Mouse (Mus musculus) adrenal gland, postnatal 14 days (tissue): ENCODE results near the gene Olfr688. TPM values are rescaled to one million over a fixed set of nuclear protein-coding genes. Genes with fewer than 3 reads are reported as not detected.

Experiments used
- DNase-seq: peaks from one replicate; pipeline ENCODE4 v3.0.0; 2021; ENCODE audit warnings: mixed read lengths
- long read RNA-seq, 2 experiments: library from polyadenylated mRNA; stranded (forward); transcript quantifications; one replicate each; pipeline ENCODE4 v2.0.0; 2021
- total RNA-seq: library from RNA; stranded (reverse); gene quantifications from 2 replicates; pipeline ENCODE4 v1.2.3, GENCODE M21; 2021

The Olfr688 gene
- not detected in 2 replicates for total RNA-seq
- long read RNA-seq, experiment 1, result 0 reads
- long read RNA-seq, experiment 2, result 0 reads

DNA sequence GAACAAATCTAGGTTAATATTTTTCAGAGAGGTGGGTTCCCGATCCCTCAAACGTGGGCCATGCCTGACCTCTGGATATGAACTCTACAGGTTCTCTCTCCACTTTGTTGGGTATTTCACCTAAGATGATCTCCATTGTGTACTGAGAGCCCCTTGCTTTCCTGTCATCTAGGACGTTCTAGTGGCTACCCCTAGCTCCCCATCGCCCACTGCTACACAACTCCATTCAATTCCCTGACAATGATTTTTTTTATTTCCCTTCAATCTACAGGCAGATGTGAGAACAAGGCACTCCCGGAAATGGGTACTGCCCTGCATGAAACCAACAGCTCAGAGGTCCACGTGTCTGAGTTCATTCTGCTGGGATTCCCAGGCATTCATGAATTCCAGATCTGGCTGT, at the start of gene Olfr688:
Olfr688 (plus strand) TSS at position 301 of the 400 bp plus-strand sequence.
- DNase-seq, result no peak

- DNase-seq, result no peak
These were observed 40.2 kb upstream of the Olfr688 start for GRCm38 (mm10) chr7:105247671-105248070.

DNA sequence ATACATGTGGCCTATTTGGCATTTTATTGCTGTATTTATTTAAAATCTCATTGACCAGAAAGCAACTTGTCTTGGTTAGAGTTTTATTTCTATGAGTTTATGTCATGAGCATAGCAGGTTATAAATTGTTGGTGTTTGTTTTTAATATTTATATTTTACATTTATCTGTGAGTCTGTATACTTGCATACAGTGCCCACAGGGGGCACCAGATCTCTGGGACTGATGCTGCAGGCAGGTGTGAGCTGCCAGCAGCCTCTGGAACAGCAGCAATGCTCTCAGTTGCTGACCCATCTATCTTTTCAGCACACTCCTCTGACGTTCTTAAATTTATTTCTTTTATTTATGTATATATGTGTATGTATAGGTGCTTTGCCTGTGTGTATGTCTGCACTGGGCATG, 39.7 kb upstream of the Olfr688 start:
- DNase-seq, result peak; percentile 6

GRCm38 (mm10) chr7:105256656-105257055, 31.2 kb upstream of the Olfr688 start:
- DNase-seq, result peak; percentile 48

DNA sequence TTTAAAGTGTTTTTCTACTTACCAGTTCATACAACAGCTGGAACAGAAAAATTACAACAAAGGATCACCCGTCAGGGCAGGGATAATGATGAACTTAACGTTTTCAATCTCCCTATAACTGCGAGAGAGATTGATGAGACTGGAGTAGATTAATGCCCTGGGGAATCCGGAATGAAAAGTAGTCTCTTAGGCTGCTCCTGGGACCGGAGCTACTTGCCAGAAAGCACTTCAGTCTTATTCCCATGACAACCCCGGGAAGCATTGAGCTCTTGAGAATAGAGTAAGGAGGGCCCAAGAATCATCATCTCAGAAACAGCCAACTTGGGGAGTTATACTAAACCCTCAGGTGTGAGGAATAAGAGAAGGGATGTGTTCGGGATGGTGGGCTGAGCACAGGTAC, 15.5 kb upstream of the Olfr688 start:
- DNase-seq, result no peak

DNA sequence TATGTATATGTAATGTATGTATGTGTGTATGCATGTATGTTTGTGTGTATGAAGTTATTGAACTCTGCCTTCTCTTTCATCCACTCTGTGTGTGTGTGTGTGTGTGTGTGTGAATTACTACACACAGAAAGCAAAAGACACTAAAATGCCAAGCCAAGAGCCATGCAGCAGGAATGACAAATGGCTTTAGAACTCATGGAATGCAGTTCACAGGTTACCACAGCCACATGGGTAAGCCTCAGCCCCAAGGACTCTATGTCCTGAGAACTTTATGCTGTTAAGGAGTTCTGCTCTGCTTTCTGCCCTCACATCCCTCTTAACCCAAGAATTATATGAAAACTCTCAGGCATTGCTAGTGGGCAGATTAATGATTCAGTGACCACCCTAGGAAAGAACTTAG, 2.2 kb downstream of the Olfr688 start:
- DNase-seq, result no peak

- DNase-seq, result no peak
These were observed 23.0 kb downstream of the Olfr688 start, which contains the start of gene Olfr689 for GRCm38 (mm10) chr7:105310865-105311264. Olfr689 (plus strand) TSS chr7:105311165.

GRCm38 (mm10) chr7:105325302-105325701, 37.4 kb downstream of the Olfr688 start:
- DNase-seq, result no peak

- no peak for DNase-seq
These were observed 46.1 kb downstream of the Olfr688 start, which contains the start of gene Olfr690 for GRCm38 (mm10) chr7:105334004-105334403. Olfr690 (minus strand) TSS chr7:105334104.

Other genes starting within 250 kb of the Olfr688 start
- not detected in 2 replicates for gene Olfr677, start 236.7 kb upstream of the Olfr688 start, total RNA-seq
- not detected in 2 replicates for gene Olfr678, start 223.6 kb upstream of the Olfr688 start, total RNA-seq
- gene Olfr679, start 206.9 kb upstream of the Olfr688 start, total RNA-seq, result not detected in 2 replicates
- gene Olfr680-ps1, start 195.3 kb upstream of the Olfr688 start, total RNA-seq, result not detected in 2 replicates
- not detected in 2 replicates for gene Olfr681, start 171.3 kb upstream of the Olfr688 start, total RNA-seq
- gene Olfr683, start 141.1 kb upstream of the Olfr688 start, total RNA-seq, result not detected in 2 replicates
- not detected in 2 replicates for gene Olfr684, start 124.4 kb upstream of the Olfr688 start, total RNA-seq
- not detected in 2 replicates for gene Olfr685, start 102.1 kb upstream of the Olfr688 start, total RNA-seq
- gene Olfr686, start 80.6 kb upstream of the Olfr688 start, total RNA-seq, result not detected in 2 replicates
- gene Olfr689, start 23.1 kb downstream of the Olfr688 start, total RNA-seq, result not detected in 2 replicates
- gene Olfr690, start 46.0 kb downstream of the Olfr688 start, total RNA-seq, result not detected in 2 replicates
- gene Olfr691, start 54.2 kb downstream of the Olfr688 start, total RNA-seq, result not detected in 2 replicates
- not detected in 2 replicates for gene Olfr692, start 80.1 kb downstream of the Olfr688 start, total RNA-seq
- gene Gm5901, start 86.9 kb downstream of the Olfr688 start, total RNA-seq, result not detected in 2 replicates
- gene Fam160a2, start 112.0 kb downstream of the Olfr688 start, total RNA-seq, result 23.5 and 26.0 TPM in 2 replicates
- gene Cnga4, start 116.5 kb downstream of the Olfr688 start, total RNA-seq, result not detected in 2 replicates
- not detected in 2 replicates for gene Cckbr, start 137.6 kb downstream of the Olfr688 start, total RNA-seq
- gene Cavin3, start 194.2 kb downstream of the Olfr688 start, total RNA-seq, result 62.7 and 66.2 TPM in 2 replicates